Mouse (Mus musculus) testis, postnatal 10 days (tissue): Measurements from ENCODE around the gene Ddx10.

Experiments used
- DNase-seq: peaks from one replicate; pipeline ENCODE4 v3.0.0; 2021; ENCODE audit warnings: low spot score

Gene Ddx10

GRCm38 (mm10) chr9:53247953-53248397 is at the start of gene Ddx10:
Gene Ddx10 (minus strand): TSS chr9:53248053.
- DNase-seq: peak; percentile 97

DNA sequence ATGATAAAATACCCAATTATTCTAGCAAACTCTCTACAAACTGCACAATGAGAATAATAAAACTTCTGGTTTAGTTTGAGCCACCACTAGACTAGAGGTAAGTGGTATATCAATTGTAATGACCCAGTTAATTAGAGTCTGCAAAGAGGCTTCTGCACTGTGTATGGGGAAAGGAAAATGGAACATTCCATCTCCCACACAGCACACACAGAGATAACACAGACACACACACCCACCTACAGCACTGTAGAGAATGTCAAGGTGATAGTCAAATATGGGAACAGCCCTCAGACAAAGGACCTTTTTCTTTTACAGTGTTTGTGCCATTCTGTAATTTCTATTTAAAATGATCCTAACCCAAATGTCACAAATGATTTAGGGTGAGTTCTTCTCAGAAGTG is 45.0 kb upstream of the Ddx10 start:
- no peak for DNase-seq

DNA sequence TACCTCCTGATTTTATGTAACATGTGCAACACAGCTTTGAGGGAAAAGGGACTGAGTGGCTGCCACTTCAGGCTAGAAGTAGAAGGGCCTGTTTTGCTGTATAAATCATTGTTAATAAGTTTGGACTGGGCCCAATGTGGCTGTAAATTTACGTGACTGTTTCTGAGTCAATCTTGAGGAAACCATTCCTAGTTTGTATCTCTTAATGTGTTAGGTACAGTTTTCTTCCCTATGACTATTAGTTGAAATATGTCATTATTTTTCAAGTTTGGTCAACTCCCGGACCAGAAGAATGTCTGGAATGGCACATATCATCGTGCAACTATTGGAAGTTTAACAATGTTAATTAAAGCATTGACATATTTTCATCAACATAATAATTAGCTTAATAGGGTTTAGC is 42.2 kb upstream of the Ddx10 start:
- no peak for DNase-seq

- DNase-seq: no peak
Measured at GRCm38 (mm10) chr9:53286793-53287192, 38.9 kb upstream of the Ddx10 start.

GRCm38 (mm10) chr9:53278997-53279396 is 31.1 kb upstream of the Ddx10 start:
- DNase-seq: no peak

GRCm38 (mm10) chr9:53276381-53276780 is 28.5 kb upstream of the Ddx10 start:
- no peak for DNase-seq

GRCm38 (mm10) chr9:53272714-53273113 is 24.9 kb upstream of the Ddx10 start:
- no peak for DNase-seq

DNA sequence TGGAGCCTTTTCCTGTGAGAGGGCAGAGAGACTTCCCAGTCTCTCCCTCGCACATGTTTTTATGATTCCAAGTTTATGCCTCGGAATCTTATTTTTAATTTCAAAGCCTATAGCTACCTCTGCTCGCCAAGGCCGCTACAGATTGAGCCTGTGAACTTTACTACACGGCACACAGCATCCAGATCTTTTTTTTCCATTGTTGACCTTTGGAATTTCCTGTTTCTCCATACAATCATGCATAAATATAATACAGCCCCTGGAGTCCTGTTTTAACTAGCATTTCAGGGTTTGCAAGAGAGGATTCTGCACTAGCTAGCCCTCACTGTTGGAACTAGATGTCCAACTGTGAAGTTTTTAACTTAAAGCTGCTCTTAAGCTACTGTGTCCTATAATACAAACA is 24.4 kb upstream of the Ddx10 start:
- no peak for DNase-seq

- no peak for DNase-seq
Measured at GRCm38 (mm10) chr9:53271281-53272022, 23.6 kb upstream of the Ddx10 start.

DNA sequence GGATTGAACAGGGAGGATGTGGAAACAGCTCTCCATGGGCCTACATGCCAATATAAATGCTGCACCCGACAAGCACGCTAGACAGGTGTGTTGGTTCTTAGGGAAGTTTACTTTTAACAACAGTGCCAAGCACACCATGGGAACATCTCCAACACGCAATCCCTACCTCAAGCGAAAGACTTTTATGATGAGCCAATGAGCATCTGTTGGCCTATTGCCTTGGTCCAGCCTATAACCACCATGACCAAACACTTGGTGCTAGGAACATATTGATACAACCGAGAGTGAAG is 21.6 kb upstream of the Ddx10 start:
- no peak for DNase-seq

GRCm38 (mm10) chr9:53268731-53269465 is 21.0 kb upstream of the Ddx10 start:
- peak; percentile 46 for DNase-seq

DNA sequence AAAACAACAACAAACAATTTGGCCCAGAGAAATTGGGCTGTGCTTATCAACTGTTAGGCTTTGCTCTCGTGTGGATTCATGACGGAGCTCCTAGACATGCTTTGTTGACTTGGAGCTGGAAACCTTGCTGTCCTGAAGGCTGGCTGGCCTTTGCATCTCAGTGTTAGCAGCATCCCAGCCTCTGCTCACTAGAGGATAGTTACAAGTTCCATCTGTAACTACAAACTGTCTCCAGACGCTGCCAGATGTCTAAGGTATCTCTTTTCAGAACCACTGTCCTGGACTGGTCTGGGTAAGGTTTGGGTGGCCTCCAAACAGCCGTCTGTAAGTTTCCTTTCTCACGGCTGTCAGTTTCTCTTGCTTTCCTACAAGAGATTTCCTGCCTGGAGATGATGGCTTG is 20.2 kb upstream of the Ddx10 start:
- DNase-seq: no peak

DNA sequence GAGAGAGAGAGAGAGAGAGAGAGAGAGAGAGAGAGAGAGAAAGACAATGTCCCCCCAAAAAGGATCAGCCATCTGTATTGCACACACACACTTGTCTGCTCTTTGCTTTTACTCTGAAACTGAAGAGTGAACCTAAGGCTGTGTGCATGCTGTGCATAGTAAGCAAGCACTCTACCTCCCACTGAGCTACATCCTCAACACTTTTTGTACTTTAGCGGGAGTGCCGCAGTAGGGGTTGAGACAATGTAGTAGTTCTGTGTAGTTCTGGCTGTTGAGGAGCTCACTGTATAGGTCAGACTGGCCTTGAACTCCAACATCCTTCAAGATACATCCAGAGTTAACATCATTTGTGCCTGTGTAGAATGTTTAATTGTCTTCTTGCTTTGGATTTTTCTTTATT is 17.7 kb upstream of the Ddx10 start:
- no peak for DNase-seq

- no peak for DNase-seq
Measured at GRCm38 (mm10) chr9:53264387-53264786, 16.5 kb upstream of the Ddx10 start.

DNA sequence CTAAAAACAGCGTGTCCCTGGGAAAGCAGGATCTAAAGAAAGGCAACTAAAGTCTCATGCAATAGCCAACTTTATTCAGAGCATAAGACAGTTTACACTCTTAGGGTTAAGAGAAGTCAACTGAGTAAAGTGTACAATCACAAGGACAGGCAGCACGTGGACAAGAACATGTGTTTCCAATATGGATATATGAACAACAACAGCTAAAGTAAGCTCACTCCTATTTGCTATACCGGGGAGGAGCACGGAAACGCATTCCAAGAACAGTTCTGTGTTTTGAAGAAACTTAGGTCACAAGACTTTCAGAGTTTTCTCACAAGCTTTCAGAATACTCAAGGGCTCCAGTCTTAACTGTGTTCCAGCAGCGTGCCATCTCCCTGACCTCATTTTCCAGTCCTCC is 10.3 kb upstream of the Ddx10 start:
- no peak for DNase-seq

- DNase-seq: no peak
Measured at GRCm38 (mm10) chr9:53257772-53258171, 9.9 kb upstream of the Ddx10 start.

- no peak for DNase-seq
Measured at GRCm38 (mm10) chr9:53256690-53257305, 8.9 kb upstream of the Ddx10 start.

- peak; percentile 85 for DNase-seq
Measured at GRCm38 (mm10) chr9:53254368-53254767, 6.5 kb upstream of the Ddx10 start.

DNA sequence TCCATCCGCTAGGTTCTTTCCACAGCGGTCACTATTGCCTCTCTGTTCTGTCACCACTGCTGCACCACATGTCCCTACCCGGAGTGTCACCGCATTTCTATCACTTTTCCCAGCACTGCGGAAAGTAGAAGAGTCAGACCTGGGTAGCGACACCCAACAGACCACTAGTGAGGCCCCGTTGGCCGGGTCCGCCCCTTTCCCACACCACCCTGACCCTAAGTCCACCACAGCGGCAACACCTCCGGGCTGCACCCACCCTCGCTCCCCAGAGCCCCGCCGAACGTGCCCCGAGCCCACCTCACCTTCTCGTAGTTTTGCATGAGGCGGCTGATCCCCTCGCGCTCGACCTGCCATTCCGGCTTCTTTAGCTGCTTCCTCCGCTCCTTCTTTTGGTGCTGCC is 337 bp downstream of the Ddx10 start:
- DNase-seq: peak; percentile 57

GRCm38 (mm10) chr9:53218181-53218580 is 29.7 kb downstream of the Ddx10 start:
- no peak for DNase-seq

- DNase-seq: no peak
Measured at GRCm38 (mm10) chr9:53208283-53208682, 39.6 kb downstream of the Ddx10 start.

DNA sequence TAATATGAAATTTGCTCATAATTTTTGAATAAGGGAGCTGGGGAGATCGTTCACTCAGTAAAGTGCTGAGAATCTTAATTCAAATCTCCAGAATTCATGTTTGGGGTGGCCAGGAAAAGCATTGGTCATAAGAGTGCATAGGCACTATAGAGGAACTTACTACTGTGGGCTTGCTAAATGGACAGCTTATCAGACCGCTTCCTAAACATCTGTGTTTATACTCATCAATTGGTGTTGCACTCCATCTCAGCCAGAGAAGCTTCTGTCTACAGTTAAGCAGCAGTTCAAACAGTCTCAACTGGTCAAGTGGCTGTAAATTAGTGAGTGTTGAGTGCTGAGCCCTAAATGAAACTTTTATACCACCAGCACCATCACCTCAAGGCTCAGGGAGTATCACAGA is 73.3 kb downstream of the Ddx10 start:
- no peak for DNase-seq

- DNase-seq: no peak
Measured at GRCm38 (mm10) chr9:53173258-53173657, 74.6 kb downstream of the Ddx10 start.
